Mouse (Mus musculus): ENCODE results near the gene Rasl10b. TPM values are rescaled to one million over a fixed set of nuclear protein-coding genes. Genes with fewer than 3 reads are reported as not detected.

Gene Rasl10b
- polyA plus RNA-seq, 1 experiment, result 0.64 TPM

DNA sequence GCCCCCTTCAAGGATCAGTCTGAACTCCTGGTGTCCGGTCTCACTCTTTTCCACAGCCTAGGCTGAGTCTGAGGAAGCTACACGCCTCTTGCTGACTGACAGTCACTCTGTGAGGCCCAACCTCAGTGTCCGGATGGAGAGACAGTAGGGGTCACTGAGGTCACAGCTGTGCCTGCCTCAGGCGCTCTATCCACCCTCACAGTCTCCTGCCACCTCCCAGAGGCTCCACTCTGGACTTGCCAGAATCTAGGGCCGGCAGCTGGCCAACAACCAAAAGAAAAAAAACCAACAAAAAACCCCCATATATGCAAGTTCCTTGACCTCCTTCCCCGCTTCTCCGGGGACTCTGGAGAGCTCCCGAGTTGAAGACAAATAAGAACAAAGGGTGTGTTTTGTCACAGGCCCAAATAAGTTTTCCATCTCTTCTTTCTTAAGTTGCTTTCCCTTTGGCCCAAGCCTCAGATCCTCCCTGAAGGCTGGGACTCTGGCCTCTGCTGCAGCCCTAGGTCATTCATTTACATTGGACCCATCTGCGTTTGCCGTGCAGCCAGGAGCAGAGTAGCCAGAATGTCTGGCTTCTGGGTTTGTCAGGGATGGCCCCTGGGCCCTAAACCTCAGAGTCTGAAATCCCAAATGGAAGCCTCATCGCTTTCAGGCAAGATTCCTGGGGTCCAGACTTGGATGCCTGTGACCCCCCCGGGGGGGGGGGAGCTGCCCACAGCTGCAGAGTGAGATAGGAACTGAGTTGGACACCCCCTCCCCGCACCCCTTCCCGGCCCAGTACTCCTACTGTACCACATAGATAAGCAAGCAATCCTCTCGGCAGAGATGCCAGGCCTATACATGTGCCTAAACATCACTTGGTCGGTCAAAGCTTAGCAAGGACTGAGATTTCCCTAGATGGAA lies 39.3 kb downstream of the Rasl10b start:
- 77% methylated on average over 16 of the region's 16 CpGs for WGBS
- H3K27me3 ChIP-seq (ENCODE audit: control insufficient read depth, insufficient read depth, low read length), result no peaks in the 10 kb centered on the region
- H3K4me1 ChIP-seq (ENCODE audit: control insufficient read depth, insufficient read depth, insufficient read length), result peaks cover 5% of the 10 kb centered on the region; the same call in 1 of the 2 replicates
- H3K27ac ChIP-seq (ENCODE audit: insufficient read depth, low read length), result no peak overlapping the region
- TF ChIP-seq CTCF (IDR thresholded peaks at IDR 0.05; ENCODE audit: extremely low read depth, insufficient read depth, insufficient read length, insufficient replicate concordance), result no peak
- TF ChIP-seq POLR2A (IDR thresholded peaks at IDR 0.05; ENCODE audit: low read depth, low read length), result no peak
- no peak for DNase-seq (ENCODE audit: low read depth in 1 of 2, low spot score in 2 of 2)
- H3K4me3 ChIP-seq (ENCODE audit: extremely low read depth, insufficient read depth, insufficient read length), result no peak overlapping the region
- H3K36me3 ChIP-seq (ENCODE audit: control insufficient read depth, insufficient read depth, low read length), result no peaks in the 10 kb centered on the region

DNA sequence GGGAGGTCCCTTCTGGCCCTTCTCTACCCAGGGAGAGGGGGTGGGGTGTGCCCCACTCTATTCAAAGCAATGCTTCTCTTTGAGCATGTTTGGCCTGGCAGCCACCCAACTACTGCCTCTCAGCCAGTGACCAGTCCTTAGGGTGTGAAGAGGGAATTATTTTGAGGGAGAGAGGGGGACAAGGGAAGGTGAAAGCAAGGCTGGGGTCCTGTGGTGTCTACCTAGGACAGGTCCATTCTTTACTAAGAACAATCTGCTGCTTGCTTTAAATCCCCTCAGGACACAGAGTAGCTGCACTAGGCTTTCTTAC lies 39.9 kb downstream of the Rasl10b start:
- H3K4me1 ChIP-seq (ENCODE audit: control insufficient read depth, insufficient read depth, insufficient read length), result peaks cover 5% of the 10 kb centered on the region; the same call in 1 of the 2 replicates
- no peak for DNase-seq (ENCODE audit: low read depth in 1 of 2, low spot score in 2 of 2)
- H3K27me3 ChIP-seq (ENCODE audit: control insufficient read depth, insufficient read depth, low read length), result no peaks in the 10 kb centered on the region
- no peak overlapping the region for H3K27ac ChIP-seq (ENCODE audit: insufficient read depth, low read length)
- H3K4me3 ChIP-seq (ENCODE audit: extremely low read depth, insufficient read depth, insufficient read length), result no peak overlapping the region
- H3K36me3 ChIP-seq (ENCODE audit: control insufficient read depth, insufficient read depth, low read length), result no peaks in the 10 kb centered on the region
- TF ChIP-seq POLR2A (IDR thresholded peaks at IDR 0.05; ENCODE audit: low read depth, low read length), result no peak
- no peak for TF ChIP-seq CTCF (IDR thresholded peaks at IDR 0.05; ENCODE audit: extremely low read depth, insufficient read depth, insufficient read length, insufficient replicate concordance)

DNA sequence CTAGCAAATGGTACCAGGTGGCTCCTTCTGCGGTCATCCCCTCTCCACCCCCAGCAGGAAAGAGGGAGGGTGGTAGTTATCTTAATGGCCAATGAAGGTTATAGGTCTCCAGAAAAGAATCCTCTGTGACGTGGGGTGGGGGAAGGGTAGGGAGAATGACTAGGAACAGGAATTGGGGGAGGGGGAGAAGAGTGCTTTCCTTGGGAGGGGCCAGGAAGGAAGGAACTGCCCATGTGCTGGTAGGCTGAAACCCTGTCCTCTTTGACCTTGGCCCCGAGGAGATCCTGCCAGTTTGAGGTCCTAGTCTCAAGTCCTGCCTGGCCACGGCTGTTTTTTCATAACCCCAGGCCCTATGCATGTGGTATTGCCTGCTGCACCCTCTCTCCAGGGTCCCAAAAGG lies 40.4 kb downstream of the Rasl10b start:
- no peak for TF ChIP-seq POLR2A (IDR thresholded peaks at IDR 0.05; ENCODE audit: low read depth, low read length)
- TF ChIP-seq CTCF (IDR thresholded peaks at IDR 0.05; ENCODE audit: extremely low read depth, insufficient read depth, insufficient read length, insufficient replicate concordance), result no peak
- Histone ChIP-seq H3K27me3 (ENCODE audit: control insufficient read depth, insufficient read depth, low read length) (no peaks in the 10 kb centered on the region), H3K4me3 (ENCODE audit: extremely low read depth, insufficient read depth, insufficient read length) (no peak overlapping the region), H3K36me3 (ENCODE audit: control insufficient read depth, insufficient read depth, low read length) (no peaks in the 10 kb centered on the region), H3K4me1 (ENCODE audit: control insufficient read depth, insufficient read depth, insufficient read length) (peaks cover 5% of the 10 kb centered on the region; the same call in 1 of the 2 replicates), H3K27ac (ENCODE audit: insufficient read depth, low read length) (no peak overlapping the region)
- 57% methylated on average over 4 of the region's 4 CpGs for WGBS
- DNase-seq (ENCODE audit: low read depth in 1 of 2, low spot score in 2 of 2), result no peak

DNA sequence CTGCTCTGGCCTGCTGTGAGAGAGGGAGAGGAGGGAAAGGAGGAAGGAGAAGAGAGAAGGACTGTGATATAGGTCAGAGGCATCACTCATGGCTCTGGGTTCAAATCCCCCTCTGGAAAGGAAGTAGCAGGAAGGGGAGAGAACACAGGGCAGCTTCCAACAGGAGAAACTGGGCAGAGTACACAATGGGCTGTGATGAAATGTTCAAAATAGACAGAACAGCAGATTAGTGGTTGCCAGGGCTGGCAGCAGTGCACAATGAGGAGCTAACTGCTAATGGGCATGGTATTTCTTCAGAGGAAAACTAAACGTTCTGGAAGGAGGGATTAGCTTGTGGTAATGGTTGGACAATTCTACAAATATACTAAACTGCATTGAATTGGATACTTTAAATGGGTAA lies 41.6 kb downstream of the Rasl10b start:
- Histone ChIP-seq H3K27ac (ENCODE audit: insufficient read depth, low read length) (no peak overlapping the region), H3K4me3 (ENCODE audit: extremely low read depth, insufficient read depth, insufficient read length) (no peak overlapping the region), H3K36me3 (ENCODE audit: control insufficient read depth, insufficient read depth, low read length) (no peaks in the 10 kb centered on the region), H3K4me1 (ENCODE audit: control insufficient read depth, insufficient read depth, insufficient read length) (no peaks in the 10 kb centered on the region), H3K27me3 (ENCODE audit: control insufficient read depth, insufficient read depth, low read length) (no peaks in the 10 kb centered on the region)
- TF ChIP-seq POLR2A (IDR thresholded peaks at IDR 0.05; ENCODE audit: low read depth, low read length) (no peak), CTCF (IDR thresholded peaks at IDR 0.05; ENCODE audit: extremely low read depth, insufficient read depth, insufficient read length, insufficient replicate concordance) (no peak)
- 63% methylated on average over 1 of the region's 1 CpGs for WGBS
- no peak for DNase-seq (ENCODE audit: low read depth in 1 of 2, low spot score in 2 of 2)

DNA sequence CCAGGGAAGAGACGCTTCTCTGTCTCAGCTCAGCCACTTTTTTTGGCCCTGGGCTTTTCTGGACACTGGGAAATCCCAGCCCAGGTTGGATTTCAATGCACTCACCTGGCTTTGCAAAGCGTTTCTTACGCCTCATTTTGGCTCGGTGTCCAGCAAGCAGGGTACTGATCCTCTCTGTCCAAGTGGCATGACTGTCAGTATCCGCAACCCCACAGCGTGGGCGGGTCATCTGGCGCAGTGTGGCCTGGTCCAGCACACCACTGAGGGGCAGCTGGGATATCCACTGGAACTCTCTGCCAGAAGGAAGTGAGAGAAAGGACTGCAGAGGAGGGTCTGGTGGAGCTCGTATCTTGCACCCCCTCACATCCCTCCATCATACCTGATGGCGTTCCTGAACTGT lies 42.3 kb downstream of the Rasl10b start:
- Histone ChIP-seq H3K27me3 (ENCODE audit: control insufficient read depth, insufficient read depth, low read length) (no peaks in the 10 kb centered on the region), H3K27ac (ENCODE audit: insufficient read depth, low read length) (no peak overlapping the region), H3K4me1 (ENCODE audit: control insufficient read depth, insufficient read depth, insufficient read length) (no peaks in the 10 kb centered on the region), H3K36me3 (ENCODE audit: control insufficient read depth, insufficient read depth, low read length) (no peaks in the 10 kb centered on the region), H3K4me3 (ENCODE audit: extremely low read depth, insufficient read depth, insufficient read length) (no peak overlapping the region)
- 93% methylated on average over 10 of the region's 10 CpGs for WGBS
- no peak for DNase-seq (ENCODE audit: low read depth in 1 of 2, low spot score in 2 of 2)
- TF ChIP-seq CTCF (IDR thresholded peaks at IDR 0.05; ENCODE audit: extremely low read depth, insufficient read depth, insufficient read length, insufficient replicate concordance), result no peak
- no peak for TF ChIP-seq POLR2A (IDR thresholded peaks at IDR 0.05; ENCODE audit: low read depth, low read length)

DNA sequence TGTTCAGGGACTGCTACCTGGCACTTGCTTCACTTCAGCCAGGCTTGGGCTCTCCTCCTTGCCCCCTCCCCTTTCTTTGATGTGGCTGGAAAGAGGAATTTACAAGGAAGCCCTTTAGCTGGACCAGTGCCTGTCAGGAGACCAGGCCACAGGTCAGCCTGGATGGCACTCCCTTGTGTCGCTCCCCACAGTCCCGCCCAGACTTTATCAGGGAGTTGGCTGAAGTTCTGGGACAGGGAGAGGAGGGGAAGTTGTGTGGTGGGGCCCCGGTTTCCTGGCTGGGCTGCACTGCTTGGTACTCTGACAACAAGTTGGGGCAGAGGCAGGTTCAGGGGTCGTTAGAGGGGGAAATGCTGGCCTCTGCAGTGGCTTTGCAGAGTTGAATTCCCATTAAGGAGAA lies 45.6 kb downstream of the Rasl10b start:
- no peaks in the 10 kb centered on the region for H3K36me3 ChIP-seq (ENCODE audit: control insufficient read depth, insufficient read depth, low read length)
- no peak overlapping the region for H3K4me3 ChIP-seq (ENCODE audit: extremely low read depth, insufficient read depth, insufficient read length)
- no peaks in the 10 kb centered on the region for H3K4me1 ChIP-seq (ENCODE audit: control insufficient read depth, insufficient read depth, insufficient read length)
- TF ChIP-seq POLR2A (IDR thresholded peaks at IDR 0.05; ENCODE audit: low read depth, low read length) (no peak), CTCF (IDR thresholded peaks at IDR 0.05; ENCODE audit: extremely low read depth, insufficient read depth, insufficient read length, insufficient replicate concordance) (no peak)
- no peaks in the 10 kb centered on the region for H3K27me3 ChIP-seq (ENCODE audit: control insufficient read depth, insufficient read depth, low read length)
- no peak for DNase-seq (ENCODE audit: low read depth in 1 of 2, low spot score in 2 of 2)
- 0 out of 2 replicates have a peak overlapping the region, but pooled peaks have one; percentile 37 for H3K27ac ChIP-seq (ENCODE audit: insufficient read depth, low read length)
- WGBS, result 6% methylated on average over 4 of the region's 4 CpGs

- Histone ChIP-seq H3K4me3 (ENCODE audit: extremely low read depth, insufficient read depth, insufficient read length) (no peak overlapping the region), H3K27ac (ENCODE audit: insufficient read depth, low read length) (no peak overlapping the region), H3K4me1 (ENCODE audit: control insufficient read depth, insufficient read depth, insufficient read length) (no peaks in the 10 kb centered on the region), H3K36me3 (ENCODE audit: control insufficient read depth, insufficient read depth, low read length) (no peaks in the 10 kb centered on the region), H3K27me3 (ENCODE audit: control insufficient read depth, insufficient read depth, low read length) (no peaks in the 10 kb centered on the region)
- DNase-seq (ENCODE audit: low read depth in 1 of 2, low spot score in 2 of 2), result no peak
- TF ChIP-seq CTCF (IDR thresholded peaks at IDR 0.05; ENCODE audit: extremely low read depth, insufficient read depth, insufficient read length, insufficient replicate concordance), result no peak
- no peak for TF ChIP-seq POLR2A (IDR thresholded peaks at IDR 0.05; ENCODE audit: low read depth, low read length)
- 79% methylated on average over 3 of the region's 3 CpGs for WGBS
Measured at GRCm38 (mm10) chr11:83455608-83456007, 46.7 kb downstream of the Rasl10b start.

Data from spleen, adult 2 months (tissue).